Mouse (Mus musculus): ENCODE data around the gene Slc35e2. TPM values are rescaled to one million over a fixed set of nuclear protein-coding genes. Genes with fewer than 3 reads are reported as not detected.
A peak's percentile ranks its signal among the peaks of the same experiment; 100 is the strongest.

Gene Slc35e2
- polyA plus RNA-seq, 1 experiment from 2014 or later = 13.4 TPM

DNA sequence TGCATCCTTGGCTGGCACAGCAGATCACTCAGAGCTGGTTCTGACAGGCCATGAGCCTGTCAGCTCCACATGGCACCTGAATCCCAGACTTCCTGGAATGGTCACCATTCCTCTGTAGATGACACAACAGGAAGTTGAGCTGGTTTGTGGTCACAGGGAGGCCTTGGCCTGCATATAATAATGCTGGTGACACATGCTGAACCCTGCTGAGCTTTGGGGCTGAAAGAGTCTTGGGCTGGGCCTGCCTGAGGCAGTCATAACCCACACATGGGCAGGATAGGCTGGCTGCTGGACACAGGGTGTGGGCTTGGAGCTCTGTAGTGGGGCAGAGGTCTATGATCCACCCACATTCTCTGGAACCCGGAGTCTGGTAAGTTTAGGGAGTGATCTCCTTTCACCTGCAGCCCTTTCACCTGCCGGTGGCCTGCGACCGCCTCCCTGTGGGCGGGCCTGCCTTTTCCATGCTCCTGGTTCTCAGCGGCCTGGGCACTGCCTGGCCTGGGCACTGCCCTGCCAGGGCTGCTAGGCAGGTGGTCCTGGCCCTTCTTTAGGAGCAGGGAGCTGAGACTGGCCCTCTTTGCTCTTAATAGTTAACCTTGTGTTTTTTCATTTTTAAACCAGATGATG is 18.8 kb upstream of the Slc35e2 start:
- Histone ChIP-seq H3K36me3 (peaks cover 86% of the 10 kb centered on the region), H3K27ac (no peak overlapping the region), H3K27me3 (ENCODE audit: insufficient read depth, poor library complexity, severe bottlenecking) (no peaks in the 10 kb centered on the region), H3K9me3 (no peaks in the 10 kb centered on the region), H3K4me3 (no peak overlapping the region), H3K4me1 (replicated peaks) (no peaks in the 10 kb centered on the region)
- WGBS = 91% methylated on average over 6 of the region's 6 CpGs
- DNase-seq (ENCODE audit: low spot score) = no peak

DNA sequence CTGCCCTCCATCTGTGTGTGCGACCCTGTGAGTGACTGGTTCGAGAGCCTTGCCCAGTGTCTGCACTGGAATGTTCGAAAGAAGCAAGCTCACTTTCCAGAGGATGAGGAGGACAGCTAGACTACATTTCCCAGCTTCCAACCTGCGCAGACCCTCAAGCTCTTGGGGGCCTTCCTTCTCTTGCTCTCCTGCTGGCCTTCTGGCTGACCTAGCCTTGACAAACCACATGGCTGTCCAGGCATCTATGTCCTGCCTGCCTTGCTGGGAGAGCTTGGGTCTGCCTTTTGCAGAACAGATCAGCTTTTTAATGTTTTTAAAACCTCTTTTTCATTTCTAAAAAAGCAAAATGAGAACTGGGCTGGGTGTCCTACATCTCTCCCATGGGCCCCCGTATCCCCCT is 11.9 kb upstream of the Slc35e2 start:
- H3K4me3 ChIP-seq = no peak overlapping the region
- no peaks in the 10 kb centered on the region for H3K4me1 ChIP-seq (replicated peaks)
- H3K36me3 ChIP-seq = peaks cover 70% of the 10 kb centered on the region
- no peaks in the 10 kb centered on the region for H3K9me3 ChIP-seq
- WGBS = 91% methylated on average over 5 of the region's 5 CpGs
- H3K27ac ChIP-seq = no peak overlapping the region
- no peak for DNase-seq (ENCODE audit: low spot score)
- H3K27me3 ChIP-seq (ENCODE audit: insufficient read depth, poor library complexity, severe bottlenecking) = no peaks in the 10 kb centered on the region

DNA sequence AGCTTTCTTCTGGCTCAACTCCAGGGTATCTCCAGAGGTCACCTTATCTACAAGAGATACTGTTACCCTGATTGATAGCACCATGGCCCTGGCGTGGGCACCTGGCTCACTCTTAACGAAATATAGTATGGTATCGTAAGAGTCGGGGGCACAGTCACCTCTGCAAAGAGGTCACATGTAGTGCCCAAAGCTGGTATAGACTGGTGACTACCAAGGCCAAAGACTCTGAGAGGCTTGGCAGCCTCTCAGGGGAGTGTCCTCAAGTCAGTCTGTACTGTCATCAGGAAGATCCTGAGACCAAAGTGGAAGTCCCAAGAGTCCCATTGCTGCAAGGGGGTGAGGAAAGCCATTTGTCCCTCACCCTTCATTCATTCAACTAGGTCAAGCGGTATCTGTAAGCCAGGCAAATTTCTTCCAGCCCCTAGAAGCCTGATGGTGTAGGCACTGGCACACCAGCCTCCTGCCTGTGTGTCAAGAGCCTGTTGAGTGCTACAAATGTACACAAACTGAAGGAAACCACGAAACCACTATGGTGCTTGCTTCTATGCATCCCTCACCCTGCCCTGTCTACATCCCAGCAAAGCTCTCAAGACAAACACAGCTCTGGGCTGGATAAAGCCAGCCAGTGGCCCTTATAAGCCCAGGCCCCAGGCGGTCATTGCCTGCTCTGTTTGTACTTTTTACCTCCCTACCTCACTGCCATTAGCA is 10.1 kb upstream of the Slc35e2 start:
- Histone ChIP-seq H3K4me1 (replicated peaks) (no peaks in the 10 kb centered on the region), H3K27me3 (ENCODE audit: insufficient read depth, poor library complexity, severe bottlenecking) (no peaks in the 10 kb centered on the region), H3K36me3 (peaks cover 52% of the 10 kb centered on the region), H3K9me3 (no peaks in the 10 kb centered on the region), H3K27ac (no peak overlapping the region), H3K4me3 (no peak overlapping the region)
- no peak for DNase-seq (ENCODE audit: low spot score)
- 87% methylated on average over 7 of the region's 7 CpGs for WGBS

DNA sequence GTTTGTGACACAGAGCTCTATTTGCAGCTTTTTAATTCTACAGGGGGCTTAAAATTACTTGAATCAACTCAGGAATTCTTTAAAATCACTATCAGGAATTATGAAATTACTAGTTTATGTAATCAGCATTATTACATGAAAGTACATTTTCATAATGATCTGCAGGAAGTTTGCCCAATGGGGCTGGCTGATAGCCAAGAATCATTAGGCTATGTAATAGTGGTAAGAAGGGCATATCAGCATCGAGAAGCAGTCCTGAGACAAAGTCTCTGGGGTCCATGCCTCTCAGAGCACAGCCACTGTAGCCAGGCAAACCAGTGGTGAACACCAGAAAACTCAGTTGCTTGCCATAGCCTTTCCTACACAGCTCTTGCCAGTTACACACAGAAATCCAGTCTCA is 7.4 kb upstream of the Slc35e2 start:
- no peaks in the 10 kb centered on the region for H3K9me3 ChIP-seq
- peaks cover 7% of the 10 kb centered on the region; the same call in 1 of the 2 replicates for H3K4me1 ChIP-seq (replicated peaks)
- no peak overlapping the region for H3K27ac ChIP-seq
- 73% methylated on average over 1 of the region's 1 CpGs for WGBS
- no peak overlapping the region for H3K4me3 ChIP-seq
- no peak for DNase-seq (ENCODE audit: low spot score)
- H3K27me3 ChIP-seq (ENCODE audit: insufficient read depth, poor library complexity, severe bottlenecking) = no peaks in the 10 kb centered on the region
- peaks cover 26% of the 10 kb centered on the region for H3K36me3 ChIP-seq

DNA sequence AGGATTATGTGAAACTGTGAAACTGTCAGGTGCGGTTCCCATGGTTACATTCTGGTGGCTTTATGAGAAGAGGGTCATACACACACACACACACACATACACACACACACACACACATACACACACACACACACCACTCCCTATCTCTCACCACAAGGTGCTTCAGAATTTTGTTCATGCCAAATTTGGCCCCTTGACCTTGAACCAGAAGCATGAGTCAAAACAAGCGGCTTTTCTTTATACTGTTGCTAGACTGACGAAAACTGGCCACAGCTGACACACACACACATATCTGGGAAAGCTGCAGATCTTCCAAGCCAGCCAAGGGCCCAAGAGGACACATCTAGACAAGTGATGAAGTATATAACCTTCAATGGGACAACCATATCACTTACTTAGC is 5.4 kb upstream of the Slc35e2 start:
- 86% methylated on average over 3 of the region's 3 CpGs for WGBS
- Histone ChIP-seq H3K4me3 (no peak overlapping the region), H3K27ac (no peak overlapping the region), H3K27me3 (ENCODE audit: insufficient read depth, poor library complexity, severe bottlenecking) (no peaks in the 10 kb centered on the region), H3K36me3 (0 out of 2 replicates have a peak, but pooled peaks cover 7% of the 10 kb centered on the region), H3K4me1 (replicated peaks) (peaks cover 11% of the 10 kb centered on the region; the same call in 1 of the 2 replicates), H3K9me3 (no peaks in the 10 kb centered on the region)
- DNase-seq (ENCODE audit: low spot score) = no peak

DNA sequence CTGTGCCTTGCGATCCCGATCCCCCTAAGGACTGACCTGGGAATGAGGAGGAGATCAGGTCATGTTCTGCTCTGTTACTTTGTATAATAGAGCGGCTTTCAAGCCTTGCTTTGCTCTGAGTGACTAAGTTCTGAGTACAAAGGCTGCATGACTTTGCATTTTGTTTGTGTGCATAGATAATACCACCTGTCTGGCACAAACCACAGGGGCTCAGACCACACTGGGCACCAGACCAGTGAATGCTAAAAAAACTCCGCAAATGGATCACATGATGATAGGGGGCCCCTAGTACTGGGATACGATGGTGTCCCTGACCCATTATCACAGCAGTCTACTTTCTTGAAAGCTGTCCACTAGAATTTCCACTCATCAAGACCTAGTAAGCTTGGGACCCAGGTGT is 4.6 kb upstream of the Slc35e2 start:
- WGBS = 79% methylated on average over 5 of the region's 5 CpGs
- DNase-seq (ENCODE audit: low spot score) = no peak
- Histone ChIP-seq H3K9me3 (no peaks in the 10 kb centered on the region), H3K4me1 (replicated peaks) (peaks cover 11% of the 10 kb centered on the region; the same call in 1 of the 2 replicates), H3K27me3 (ENCODE audit: insufficient read depth, poor library complexity, severe bottlenecking) (no peaks in the 10 kb centered on the region), H3K36me3 (no peaks in the 10 kb centered on the region), H3K27ac (no peak overlapping the region), H3K4me3 (no peak overlapping the region)

DNA sequence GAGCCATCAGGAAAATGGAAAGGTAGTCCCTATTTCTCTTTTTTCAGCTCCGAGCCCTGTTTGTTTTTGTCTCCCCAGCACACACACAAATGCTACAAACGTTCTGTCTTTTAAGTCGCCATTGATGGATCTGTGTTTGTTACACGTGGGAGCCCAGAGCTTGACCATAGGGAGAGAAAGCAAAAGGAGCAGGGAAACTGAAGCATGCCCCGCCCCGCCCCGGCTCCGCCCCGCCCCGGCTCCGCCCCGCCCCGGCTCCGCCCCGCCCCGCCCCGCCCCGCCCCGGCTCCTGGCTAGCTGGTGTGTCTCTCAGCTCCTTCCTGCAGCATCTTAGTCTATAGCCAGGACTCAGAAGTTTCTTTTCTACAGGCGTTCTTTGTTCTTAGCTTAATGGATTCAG is 2.7 kb upstream of the Slc35e2 start:
- H3K4me3 ChIP-seq = no peak overlapping the region
- H3K36me3 ChIP-seq = peaks cover 11% of the 10 kb centered on the region
- H3K27me3 ChIP-seq (ENCODE audit: insufficient read depth, poor library complexity, severe bottlenecking) = no peaks in the 10 kb centered on the region
- H3K4me1 ChIP-seq (replicated peaks) = peaks cover 27% of the 10 kb centered on the region
- no peaks in the 10 kb centered on the region for H3K9me3 ChIP-seq
- DNase-seq (ENCODE audit: low spot score) = no peak
- WGBS = 16% methylated on average over 20 of the region's 20 CpGs
- H3K27ac ChIP-seq = no peak overlapping the region

DNA sequence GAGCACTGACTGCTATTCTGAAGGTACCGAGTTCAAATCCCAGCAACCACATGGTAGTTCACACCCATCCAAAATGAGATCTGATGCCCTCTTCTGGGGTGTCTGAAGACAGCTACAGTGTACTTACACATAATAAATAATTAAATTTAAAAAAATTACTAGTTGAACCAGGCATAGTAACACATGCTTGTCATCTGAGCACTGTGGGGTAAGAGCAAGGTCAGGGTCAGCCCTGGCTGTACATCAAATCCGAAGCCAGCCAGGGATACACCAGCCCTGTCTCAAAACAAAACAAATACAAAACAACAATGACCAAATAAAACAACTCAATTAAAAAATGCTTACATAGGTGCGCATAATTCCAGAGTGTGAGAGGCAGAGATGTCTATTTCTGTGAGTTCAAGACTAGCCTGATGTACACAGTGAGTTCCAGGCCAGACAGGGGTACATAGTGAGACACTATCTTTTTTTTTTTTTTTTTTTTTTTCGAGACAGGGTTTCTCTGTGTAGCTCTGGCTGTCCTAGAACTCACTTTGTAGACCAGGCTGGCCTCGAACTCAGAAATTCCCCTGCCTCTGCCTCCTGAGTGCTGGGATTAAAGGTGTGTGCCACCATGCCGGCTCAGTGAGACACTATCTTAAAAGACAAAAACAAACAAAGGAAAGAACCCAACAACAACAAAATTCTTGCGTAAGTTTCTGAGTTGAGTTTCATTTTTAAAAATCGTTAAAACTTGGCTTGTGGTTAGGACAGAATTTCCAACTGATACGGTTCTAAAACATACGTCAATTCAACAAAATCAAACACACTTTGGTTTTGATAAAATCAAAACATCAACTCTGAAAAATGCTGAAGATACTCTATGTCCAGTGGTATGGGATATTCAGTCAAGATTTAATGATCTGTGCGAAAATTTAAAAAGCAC is 1.1 kb upstream of the Slc35e2 start:
- Histone ChIP-seq H3K4me1 (replicated peaks) (peaks cover 27% of the 10 kb centered on the region), H3K4me3 (peak overlapping the region; percentile 97), H3K27ac (peak overlapping the region; percentile 100), H3K36me3 (peaks cover 27% of the 10 kb centered on the region), H3K9me3 (no peaks in the 10 kb centered on the region), H3K27me3 (ENCODE audit: insufficient read depth, poor library complexity, severe bottlenecking) (no peaks in the 10 kb centered on the region)
- no peak for DNase-seq (ENCODE audit: low spot score)
- WGBS = 90% methylated on average over 11 of the region's 11 CpGs

DNA sequence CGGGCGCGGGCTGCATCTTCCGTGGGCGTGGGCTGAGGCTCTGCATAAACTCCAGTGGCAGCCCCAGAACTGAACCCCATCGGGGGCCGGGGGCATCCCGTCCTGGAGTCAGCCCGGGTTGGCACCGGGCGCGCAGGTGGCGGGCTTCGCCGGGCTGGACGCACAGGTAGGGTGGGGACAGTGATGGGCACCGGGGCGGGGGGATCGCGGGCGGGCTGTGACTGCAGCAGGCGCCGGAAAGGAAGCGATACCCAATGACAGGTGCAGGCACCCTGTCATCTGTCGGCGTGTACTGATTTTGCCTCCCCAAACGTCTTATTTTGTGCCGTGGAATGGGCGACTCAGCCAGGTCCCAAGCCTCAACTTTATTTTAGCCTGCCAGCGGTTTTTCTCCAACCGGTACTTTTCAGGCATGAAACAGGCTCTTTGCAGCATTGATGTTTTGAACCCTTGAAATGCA is 811 bp downstream of the Slc35e2 start:
- no peaks in the 10 kb centered on the region for H3K9me3 ChIP-seq
- DNase-seq (ENCODE audit: low spot score) = no peak
- 2% methylated on average over 31 of the region's 31 CpGs for WGBS
- H3K4me1 ChIP-seq (replicated peaks) = peaks cover 24% of the 10 kb centered on the region
- H3K36me3 ChIP-seq = peaks cover 45% of the 10 kb centered on the region
- no peaks in the 10 kb centered on the region for H3K27me3 ChIP-seq (ENCODE audit: insufficient read depth, poor library complexity, severe bottlenecking)
- peak overlapping the region; percentile 100 for H3K27ac ChIP-seq
- peak overlapping the region; percentile 97 for H3K4me3 ChIP-seq

DNA sequence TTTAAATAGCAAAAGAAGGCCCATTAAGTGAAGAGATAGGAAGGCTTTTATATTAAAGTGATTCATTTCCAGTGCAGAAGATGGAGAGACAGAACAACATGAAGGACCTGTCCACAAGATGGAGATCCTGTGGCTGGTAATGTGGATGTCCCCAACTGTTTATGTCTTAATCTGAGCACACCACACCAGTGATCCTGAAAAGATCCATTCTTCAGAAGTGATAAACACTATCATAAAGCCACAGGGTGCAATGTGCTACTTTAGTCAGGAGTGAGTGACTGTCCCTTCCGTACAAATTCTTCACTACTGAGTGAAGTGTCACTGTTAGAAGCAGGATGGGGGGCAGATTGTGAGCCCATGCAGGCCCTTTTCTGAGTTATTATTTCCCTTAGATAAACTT is 1.5 kb downstream of the Slc35e2 start:
- no peak for DNase-seq (ENCODE audit: low spot score)
- no peaks in the 10 kb centered on the region for H3K27me3 ChIP-seq (ENCODE audit: insufficient read depth, poor library complexity, severe bottlenecking)
- 96% methylated on average over 1 of the region's 1 CpGs for WGBS
- H3K4me3 ChIP-seq = peak overlapping the region; percentile 97
- H3K9me3 ChIP-seq = no peaks in the 10 kb centered on the region
- H3K27ac ChIP-seq = no peak overlapping the region
- peaks cover 51% of the 10 kb centered on the region for H3K36me3 ChIP-seq
- peaks cover 24% of the 10 kb centered on the region for H3K4me1 ChIP-seq (replicated peaks)

DNA sequence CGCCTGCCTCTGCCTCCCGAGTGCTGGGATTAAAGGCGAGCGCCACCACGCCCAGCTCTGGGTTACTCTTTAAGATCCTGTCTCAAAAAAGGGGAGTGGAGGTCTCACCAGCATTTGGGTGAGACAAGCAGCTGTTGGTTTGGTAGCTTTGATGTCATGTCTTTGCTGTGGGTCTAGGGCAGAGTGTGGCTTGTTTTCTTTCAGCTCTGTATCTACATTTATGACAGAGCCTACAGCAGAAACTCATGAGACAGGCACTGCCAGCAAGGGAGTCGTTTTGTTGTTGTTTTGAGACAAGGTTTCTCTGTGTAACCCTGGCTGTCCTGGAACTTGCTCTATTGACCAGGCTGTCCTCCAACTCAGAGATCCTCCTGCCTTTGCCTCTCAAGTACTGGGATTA is 2.6 kb downstream of the Slc35e2 start:
- Histone ChIP-seq H3K4me1 (replicated peaks) (peaks cover 20% of the 10 kb centered on the region), H3K4me3 (no peak overlapping the region), H3K27ac (no peak overlapping the region), H3K36me3 (peaks cover 51% of the 10 kb centered on the region), H3K27me3 (ENCODE audit: insufficient read depth, poor library complexity, severe bottlenecking) (no peaks in the 10 kb centered on the region), H3K9me3 (no peaks in the 10 kb centered on the region)
- no peak for DNase-seq (ENCODE audit: low spot score)
- 96% methylated on average over 6 of the region's 6 CpGs for WGBS

DNA sequence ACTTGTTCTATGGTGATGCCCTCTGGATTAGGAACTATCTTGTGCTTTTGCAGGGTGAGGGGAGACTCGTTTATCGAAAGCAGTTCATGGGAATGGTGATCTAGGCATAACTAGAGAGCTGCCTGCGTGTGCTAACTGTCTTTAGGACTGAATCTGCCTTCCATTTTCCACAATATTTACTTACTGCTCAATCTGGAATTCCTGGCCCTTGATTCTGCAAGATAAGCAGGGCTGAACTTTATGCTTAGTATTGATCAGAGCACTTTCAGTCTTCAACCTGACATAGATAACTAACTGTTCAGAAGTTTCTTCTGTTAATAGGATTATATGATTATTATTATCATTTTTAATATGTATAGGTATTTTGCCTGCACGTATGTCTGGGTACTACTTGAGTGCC is 3.9 kb downstream of the Slc35e2 start:
- Histone ChIP-seq H3K4me1 (replicated peaks) (peaks cover 19% of the 10 kb centered on the region), H3K27ac (no peak overlapping the region), H3K27me3 (ENCODE audit: insufficient read depth, poor library complexity, severe bottlenecking) (no peaks in the 10 kb centered on the region), H3K4me3 (no peak overlapping the region), H3K36me3 (peaks cover 62% of the 10 kb centered on the region), H3K9me3 (no peaks in the 10 kb centered on the region)
- DNase-seq (ENCODE audit: low spot score) = no peak
- WGBS = 90% methylated on average over 4 of the region's 4 CpGs

DNA sequence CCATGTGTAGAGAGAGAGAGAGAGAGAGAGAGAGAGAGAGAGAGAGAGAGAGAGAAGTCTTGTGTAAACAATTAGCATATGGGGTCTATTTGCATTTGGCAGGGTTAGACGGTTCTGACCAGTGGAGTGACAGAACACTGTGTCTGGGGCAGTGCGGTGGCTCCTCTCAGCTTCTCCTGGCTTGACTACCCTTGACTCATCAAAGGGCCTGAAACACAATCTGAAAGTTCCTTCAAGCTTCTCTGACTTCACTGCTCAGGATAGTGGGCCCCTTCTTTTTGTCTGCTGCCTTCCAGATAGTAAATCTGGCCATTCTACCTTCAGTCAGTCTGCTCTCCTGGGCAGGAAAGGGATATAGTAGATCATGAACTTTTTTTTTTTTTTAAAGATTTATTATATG is 5.6 kb downstream of the Slc35e2 start:
- 88% methylated on average over 2 of the region's 2 CpGs for WGBS
- Histone ChIP-seq H3K36me3 (peaks cover 76% of the 10 kb centered on the region), H3K27ac (no peak overlapping the region), H3K4me3 (no peak overlapping the region), H3K27me3 (ENCODE audit: insufficient read depth, poor library complexity, severe bottlenecking) (no peaks in the 10 kb centered on the region), H3K9me3 (no peaks in the 10 kb centered on the region), H3K4me1 (replicated peaks) (peaks cover 15% of the 10 kb centered on the region)
- no peak for DNase-seq (ENCODE audit: low spot score)

All from hindbrain, embryonic 10.5 days (tissue).